Mouse (Mus musculus) limb, embryonic 11.5 days (tissue): ENCODE measurements around the gene Gm20817. TPM values are rescaled to one million over a fixed set of nuclear protein-coding genes. Genes with fewer than 3 reads are reported as not detected.
"Not testable (repeated sequence)": the region's sequence is repeated elsewhere in the genome, so short reads cannot be mapped to it uniquely, and the experiment has no call there.

Experiments used
- ATAC-seq: fragments of 200-750 bp; cut with Nextera tagmentation; 2 replicates; pipeline ENCODE4 v1.8.0; 2017; ENCODE audit warnings: low read depth; ENCODE audit not compliant: insufficient number of reproducible peaks, low FRiP score, low TSS enrichment
- DNase-seq: peaks from one replicate; pipeline ENCODE4 v3.0.0-alpha.2; 2015; ENCODE audit warnings: low spot score
- H3K27ac ChIP-seq: fragments of 300-500 bp; sonication (generic); replicated peaks from 2 replicates; pipeline ENCODE4 v1.5.1; 2014; ENCODE audit warnings: low read depth, mild to moderate bottlenecking, low read length
- H3K27me3 ChIP-seq: fragments of 300-500 bp; sonication (generic); 2 replicates; pipeline ENCODE4 v1.6.1; 2014; ENCODE audit warnings: mild to moderate bottlenecking, low read length, mixed read lengths; ENCODE audit not compliant: control insufficient read depth, insufficient read depth
- H3K36me3 ChIP-seq: fragments of 300-500 bp; sonication (generic); 2 replicates; pipeline ENCODE4 v1.6.1; 2014; ENCODE audit warnings: mild to moderate bottlenecking, low read length, moderate library complexity, mixed read lengths; ENCODE audit not compliant: control insufficient read depth, insufficient read depth
- H3K4me1 ChIP-seq: fragments of 300-500 bp; sonication (generic); 2 replicates; pipeline ENCODE4 v1.6.1; 2014; ENCODE audit warnings: low read length, mixed read lengths; ENCODE audit not compliant: control insufficient read depth, insufficient read depth
- H3K4me2 ChIP-seq: fragments of 300-500 bp; sonication (generic); 2 replicates; pipeline ENCODE4 v1.6.1; 2014; ENCODE audit warnings: low read depth, mild to moderate bottlenecking, moderate library complexity; ENCODE audit not compliant: severe bottlenecking
- H3K4me3 ChIP-seq: fragments of 300-500 bp; sonication (generic); 2 replicates; pipeline ENCODE4 v1.5.1; 2014; ENCODE audit warnings: low read depth, low read length
- H3K9ac ChIP-seq: fragments of 300-500 bp; sonication (generic); 2 replicates; pipeline ENCODE4 v1.6.1; 2014; ENCODE audit warnings: mild to moderate bottlenecking, low read length
- H3K9me3 ChIP-seq: fragments of 300-500 bp; sonication (generic); 2 replicates; pipeline ENCODE4 v1.6.1; 2016; ENCODE audit warnings: low read length; ENCODE audit not compliant: control insufficient read depth
- WGBS: fragments of 180-500 bp; shearing (Covaris S2); extraction: QIAGEN DNeasy Blood & Tissue Kit; methylation state at CpG from one replicate; pipeline ENCODE4 v1.1.7; 2014; 5-methylcytosine and 5-hydroxymethylcytosine counted together
- polyA plus RNA-seq: library from polyadenylated mRNA; unstranded; fragments of >200 nt; fragmentation: Nextera tagmentation; extraction: Ambion mirVana; gene quantifications from 2 replicates; pipeline ENCODE4 v1.2.1, GENCODE M21; 2014

Gm20817 gene
- not detected in 2 replicates for polyA plus RNA-seq

- not testable (repeated sequence) for H3K9ac ChIP-seq, DNase-seq, H3K4me2 ChIP-seq, H3K4me1 ChIP-seq, H3K27ac ChIP-seq, H3K4me3 ChIP-seq, H3K9me3 ChIP-seq, H3K27me3 ChIP-seq, ATAC-seq, H3K36me3 ChIP-seq
- WGBS: no CpG with 5 or more reads among the region's 5 CpGs
Observed at GRCm38 (mm10) chrY:68832628-68833027, at the start of gene Gm20817. Gene Gm20817, minus strand, starts transcription at chrY:68832728.
